Mouse (Mus musculus) MEL (cell line): Measurements from ENCODE around the gene Proser3.

ENCODE experiments used
- CTCF ChIP-seq, 3 experiments: IDR thresholded peaks in 2 of 3; conservative IDR thresholded peaks in 1 of 3; 2 replicates each; pipeline ENCODE4 v1.5.1; 2011 to 2012; ENCODE audit warnings: low read length in 3 of 3, low read depth in 2 of 3, mild to moderate bottlenecking in 2 of 3, improper control_type of control experiment in 1 of 3, inconsistent platforms in 1 of 3, mixed read lengths in 1 of 3, moderate library complexity in 1 of 3; ENCODE audit not compliant: control insufficient read depth in 1 of 3, insufficient read depth in 1 of 3, poor library complexity in 1 of 3, severe bottlenecking in 1 of 3
- EP300 ChIP-seq, 2 experiments: IDR thresholded peaks; 2 replicates each; pipeline ENCODE4 v1.6.1; 2011; ENCODE audit warnings: improper control_type of control experiment in 2 of 2, low read length in 2 of 2, low read depth in 1 of 2, mild to moderate bottlenecking in 1 of 2
- KAT2A ChIP-seq: conservative IDR thresholded peaks from 2 replicates; pipeline ENCODE4 v1.6.1; 2012; ENCODE audit warnings: low read depth, low read length, improper control_type of control experiment, inconsistent platforms
- MEF2A ChIP-seq: IDR thresholded peaks from 2 replicates; pipeline ENCODE4 v1.6.1; 2014; ENCODE audit warnings: low read depth, mild to moderate bottlenecking, inconsistent platforms, low read length, improper control_type of control experiment; ENCODE audit not compliant: poor library complexity, insufficient replicate concordance, severe bottlenecking; ENCODE audit errors: extremely low read depth
- NRF1 ChIP-seq: IDR thresholded peaks from 2 replicates; pipeline ENCODE4 v1.6.1; 2014; ENCODE audit warnings: low read depth, mild to moderate bottlenecking, inconsistent platforms, low read length, improper control_type of control experiment, moderate library complexity; ENCODE audit not compliant: poor library complexity, insufficient read depth, severe bottlenecking
- POLR2A ChIP-seq, 2 experiments: IDR thresholded peaks; 2 replicates each; pipeline ENCODE4 v1.6.1; 2011 to 2012; ENCODE audit warnings: low read length in 2 of 2, mild to moderate bottlenecking in 2 of 2, control low read depth in 1 of 2, improper control_type of control experiment in 1 of 2, low read depth in 1 of 2, moderate library complexity in 1 of 2; ENCODE audit not compliant: control insufficient read depth in 1 of 2, insufficient read depth in 1 of 2, poor library complexity in 1 of 2
- RCOR1 ChIP-seq: IDR thresholded peaks from 2 replicates; pipeline ENCODE4 v1.6.1; 2012; ENCODE audit warnings: low read depth, mild to moderate bottlenecking, inconsistent platforms, low read length, improper control_type of control experiment
- TAL1 ChIP-seq: IDR thresholded peaks from 2 replicates; pipeline ENCODE4 v1.6.1; 2012; ENCODE audit warnings: mild to moderate bottlenecking, inconsistent platforms, low read length, moderate library complexity, mixed read lengths
- TBP ChIP-seq: IDR thresholded peaks from 2 replicates; pipeline ENCODE4 v1.8.0; 2011; ENCODE audit warnings: low read depth, low read length, improper control_type of control experiment
- TCF12 ChIP-seq: IDR thresholded peaks from 2 replicates; pipeline ENCODE4 v1.6.1; 2014; ENCODE audit warnings: low read depth, mild to moderate bottlenecking, inconsistent platforms, low read length, improper control_type of control experiment, moderate library complexity
- ZKSCAN1 ChIP-seq: IDR thresholded peaks from 2 replicates; pipeline ENCODE4 v1.6.1; 2012; ENCODE audit warnings: low read depth, mild to moderate bottlenecking, inconsistent platforms, low read length, improper control_type of control experiment, moderate library complexity
- ZNF384 ChIP-seq: IDR thresholded peaks from 2 replicates; pipeline ENCODE4 v1.6.1; 2012; ENCODE audit warnings: low read depth, mild to moderate bottlenecking, inconsistent platforms, low read length, improper control_type of control experiment

- TF ChIP-seq NRF1 (no peak), TCF12 (no peak), EP300 (IDR thresholded peaks at IDR 0.05; ENCODE audit: low read depth in 1 of 2, low read length in 2 of 2) (no peak), POLR2A (IDR thresholded peaks at IDR 0.05; ENCODE audit: control insufficient read depth in 1 of 2, insufficient read depth in 1 of 2, low read depth in 1 of 2, low read length in 2 of 2, poor library complexity in 1 of 2) (no peak; a peak in 1 of 4 replicates), KAT2A (no peak), ZKSCAN1 (no peak), TBP (no peak), TAL1 (no peak), ZNF384 (no peak), MEF2A (no peak), CTCF (IDR thresholded peaks at IDR 0.05 in 2 of 3, conservative IDR thresholded peaks at IDR 0.05 in 1 of 3; ENCODE audit: control insufficient read depth in 1 of 3, insufficient read depth in 1 of 3, low read depth in 2 of 3, low read length in 3 of 3, poor library complexity in 1 of 3, severe bottlenecking in 1 of 3) (no peak), RCOR1 (no peak)
These were observed 1.9 kb upstream of the Proser3 start for GRCm38 (mm10) chr7:30553810-30554584.
